Mouse (Mus musculus): ENCODE data around the gene Tmsb10.

The Tmsb10 gene

GRCm38 (mm10) chr6:72958662-72959071 is at the start of gene Tmsb10:
Gene Tmsb10 (minus strand): TSS chr6:72958748.
- ATAC-seq (ENCODE audit: low TSS enrichment) = peak; percentile 66

- no peak for ATAC-seq (ENCODE audit: low TSS enrichment)
These were observed 45.1 kb upstream of the Tmsb10 start for GRCm38 (mm10) chr6:73003601-73004000.

GRCm38 (mm10) chr6:73002391-73002790 is 43.8 kb upstream of the Tmsb10 start:
- ATAC-seq (ENCODE audit: low TSS enrichment) = no peak

GRCm38 (mm10) chr6:72998809-72999208 is 40.3 kb upstream of the Tmsb10 start:
- ATAC-seq (ENCODE audit: low TSS enrichment) = no peak

- no peak for ATAC-seq (ENCODE audit: low TSS enrichment)
These were observed 35.1 kb upstream of the Tmsb10 start for GRCm38 (mm10) chr6:72993688-72994082.

GRCm38 (mm10) chr6:72993054-72993687 is 34.6 kb upstream of the Tmsb10 start:
- ATAC-seq (ENCODE audit: low TSS enrichment) = no peak

GRCm38 (mm10) chr6:72990206-72990605 is 31.7 kb upstream of the Tmsb10 start:
- no peak for ATAC-seq (ENCODE audit: low TSS enrichment)

- ATAC-seq (ENCODE audit: low TSS enrichment) = no peak
These were observed 30.6 kb upstream of the Tmsb10 start for GRCm38 (mm10) chr6:72989028-72989736.

GRCm38 (mm10) chr6:72982506-72982905 is 24.0 kb upstream of the Tmsb10 start:
- no peak for ATAC-seq (ENCODE audit: low TSS enrichment)

- ATAC-seq (ENCODE audit: low TSS enrichment) = peak; percentile 34; the same call in 1 of the 2 replicates
These were observed 23.3 kb upstream of the Tmsb10 start for GRCm38 (mm10) chr6:72981851-72982250.

GRCm38 (mm10) chr6:72981124-72981651 is 22.6 kb upstream of the Tmsb10 start:
- peak; percentile 96 for ATAC-seq (ENCODE audit: low TSS enrichment)

GRCm38 (mm10) chr6:72976866-72977265 is 18.3 kb upstream of the Tmsb10 start:
- ATAC-seq (ENCODE audit: low TSS enrichment) = no peak

GRCm38 (mm10) chr6:72971074-72971473 is 12.5 kb upstream of the Tmsb10 start:
- no peak for ATAC-seq (ENCODE audit: low TSS enrichment)

GRCm38 (mm10) chr6:72969787-72970186 is 11.2 kb upstream of the Tmsb10 start:
- no peak for ATAC-seq (ENCODE audit: low TSS enrichment)

GRCm38 (mm10) chr6:72965199-72965598 is 6.7 kb upstream of the Tmsb10 start:
- ATAC-seq (ENCODE audit: low TSS enrichment) = no peak

- no peak for ATAC-seq (ENCODE audit: low TSS enrichment)
These were observed 3.8 kb upstream of the Tmsb10 start for GRCm38 (mm10) chr6:72962281-72962741.

- ATAC-seq (ENCODE audit: low TSS enrichment) = no peak
These were observed 3.1 kb upstream of the Tmsb10 start for GRCm38 (mm10) chr6:72961603-72962002.

GRCm38 (mm10) chr6:72960675-72961074 is 2.1 kb upstream of the Tmsb10 start:
- ATAC-seq (ENCODE audit: low TSS enrichment) = no peak

GRCm38 (mm10) chr6:72959175-72959574 is 627 bp upstream of the Tmsb10 start:
- ATAC-seq (ENCODE audit: low TSS enrichment) = peak; percentile 19; the same call in 1 of the 2 replicates

GRCm38 (mm10) chr6:72957676-72958641 is 589 bp downstream of the Tmsb10 start:
- ATAC-seq (ENCODE audit: low TSS enrichment) = peak; percentile 75

GRCm38 (mm10) chr6:72957093-72957435 is 1.5 kb downstream of the Tmsb10 start:
- ATAC-seq (ENCODE audit: low TSS enrichment) = no peak

Data from frontal cortex, adult (tissue).